Mouse (Mus musculus) C2C12 (cell line): ENCODE data around the gene Pou5f2. TPM values are rescaled to one million over a fixed set of nuclear protein-coding genes. Genes with fewer than 3 reads are reported as not detected.

Experiments used
- H3K27me3 ChIP-seq: one replicate; pipeline ENCODE4 v1.6.1; 2011; ENCODE audit not compliant: control insufficient read depth, insufficient read depth, insufficient read length
- H3K36me3 ChIP-seq: one replicate; pipeline ENCODE4 v1.6.1; 2011; ENCODE audit not compliant: control insufficient read depth, insufficient read depth
- H3K4me3 ChIP-seq: one replicate; pipeline ENCODE4 v1.5.1; 2011; ENCODE audit warnings: mild to moderate bottlenecking, control low read depth; ENCODE audit not compliant: poor library complexity, insufficient read depth, severe bottlenecking
- H3K79me2 ChIP-seq: one replicate; pipeline ENCODE4 v1.6.1; 2011; ENCODE audit not compliant: control insufficient read depth, insufficient read depth
- H3K79me3 ChIP-seq: one replicate; pipeline ENCODE4 v1.6.1; 2011; ENCODE audit warnings: low read depth, control low read depth
- H3ac ChIP-seq: one replicate; pipeline ENCODE3; 2011; ENCODE audit warnings: low read depth; ENCODE audit not compliant: control insufficient read depth, insufficient read length
- CEBPB ChIP-seq: IDR thresholded peaks from one replicate; pipeline ENCODE4 v1.6.1; 2011; ENCODE audit warnings: low read depth, mild to moderate bottlenecking, control low read depth, moderate library complexity
- CTCF ChIP-seq: IDR thresholded peaks from one replicate; pipeline ENCODE4 v1.5.1; 2011; ENCODE audit not compliant: control insufficient read depth, insufficient read depth, insufficient read length
- FOSL1 ChIP-seq: IDR thresholded peaks from one replicate; pipeline ENCODE4 v1.8.0; 2011; ENCODE audit warnings: mild to moderate bottlenecking, low read length; ENCODE audit not compliant: poor library complexity, insufficient read depth, severe bottlenecking
- MAX ChIP-seq: IDR thresholded peaks from one replicate; pipeline ENCODE4 v1.6.1; 2011; ENCODE audit warnings: mild to moderate bottlenecking, control low read depth
- MYOD1 ChIP-seq: IDR thresholded peaks from one replicate; pipeline ENCODE4 v1.6.1; 2011; ENCODE audit warnings: low read depth; ENCODE audit not compliant: control insufficient read depth, insufficient read length
- MYOG ChIP-seq: IDR thresholded peaks from one replicate; pipeline ENCODE4 v1.6.1; 2011; ENCODE audit not compliant: control insufficient read depth, insufficient read length; ENCODE audit errors: extremely low read depth
- USF1 ChIP-seq: IDR thresholded peaks from one replicate; pipeline ENCODE4 v1.6.1; 2011; ENCODE audit warnings: low read depth, mild to moderate bottlenecking, control low read depth, moderate library complexity
- polyA plus RNA-seq: library from polyadenylated mRNA; unstranded; fragments of >200 nt; fragmentation: generic; extraction: Trizol; gene quantifications from one replicate; pipeline ENCODE4 v1.2.1, GENCODE M21; 2012; ENCODE audit warnings: missing spikeins

Pou5f2 gene
- polyA plus RNA-seq, 1 experiment, result 0.08 TPM

DNA sequence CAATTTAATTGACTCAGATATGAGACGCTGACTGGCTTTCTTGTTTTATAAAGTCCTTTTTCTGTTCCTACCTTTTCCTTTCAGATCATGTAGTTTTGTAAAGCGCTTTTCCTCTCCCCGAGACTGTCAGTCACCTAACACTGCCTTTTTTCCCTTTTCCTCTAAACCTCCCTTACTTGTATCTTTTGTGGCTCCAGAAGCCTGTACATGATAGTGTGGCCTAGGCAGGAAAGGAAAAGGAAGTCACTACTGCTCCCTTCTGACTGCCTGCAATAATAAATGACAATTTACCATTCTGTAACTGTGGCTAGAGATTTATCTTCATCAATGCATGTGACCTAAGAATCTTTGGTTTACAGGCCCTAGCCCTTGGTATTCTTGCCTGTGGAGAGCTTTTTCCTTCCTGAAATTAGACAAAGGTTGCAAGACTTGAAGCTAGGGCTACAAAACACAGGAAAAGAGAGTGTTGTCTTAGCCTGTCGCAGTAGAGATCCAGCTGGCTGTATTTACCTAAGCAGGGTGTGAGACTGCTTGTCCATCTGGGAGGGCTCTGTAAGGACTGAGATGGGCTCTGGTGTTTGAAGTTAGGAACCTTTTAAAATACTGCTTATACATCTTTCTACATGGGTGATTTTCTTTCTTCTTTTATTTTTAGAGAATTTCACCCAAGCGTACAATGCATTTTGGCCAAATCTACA lies 33.4 kb upstream of the Pou5f2 start:
- no peaks in the 10 kb centered on the region for H3K36me3 ChIP-seq
- H3K79me3 ChIP-seq, result no peaks in the 10 kb centered on the region
- no peak overlapping the region for H3ac ChIP-seq
- no peaks in the 10 kb centered on the region for H3K79me2 ChIP-seq
- H3K27me3 ChIP-seq, result no peaks in the 10 kb centered on the region
- no peak overlapping the region for H3K4me3 ChIP-seq
- TF ChIP-seq USF1, result no peak
- TF ChIP-seq MYOD1, result no peak
- no peak for TF ChIP-seq MYOG
- TF ChIP-seq CEBPB, result no peak
- no peak for TF ChIP-seq FOSL1
- TF ChIP-seq CTCF, result no peak
- TF ChIP-seq MAX, result no peak

DNA sequence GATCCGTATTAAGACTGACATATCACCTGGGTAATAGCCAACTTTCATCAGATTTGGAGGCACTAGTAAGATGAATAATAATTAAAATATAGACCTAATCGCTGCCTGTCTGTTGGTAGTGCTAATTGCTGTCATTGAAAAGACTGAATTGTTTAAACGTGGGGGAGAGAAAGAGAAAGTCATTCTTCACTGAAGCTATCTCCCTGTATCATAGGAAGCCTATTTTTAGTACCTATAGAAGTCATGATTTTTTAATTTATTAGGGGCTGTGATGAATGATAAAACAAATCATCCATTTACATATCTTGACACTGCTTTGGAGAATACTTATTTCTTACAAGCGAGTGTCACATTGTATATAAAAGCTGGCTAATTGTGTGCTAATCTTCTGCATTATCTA lies 20.1 kb upstream of the Pou5f2 start:
- no peak for TF ChIP-seq USF1
- no peak for TF ChIP-seq FOSL1
- no peak for TF ChIP-seq MAX
- no peak for TF ChIP-seq MYOD1
- no peak for TF ChIP-seq CEBPB
- no peak for TF ChIP-seq MYOG
- no peak for TF ChIP-seq CTCF
- Histone ChIP-seq H3K79me2 (no peaks in the 10 kb centered on the region), H3K36me3 (peaks cover 3% of the 10 kb centered on the region), H3K79me3 (no peaks in the 10 kb centered on the region), H3ac (no peak overlapping the region), H3K27me3 (no peaks in the 10 kb centered on the region), H3K4me3 (no peak overlapping the region)

DNA sequence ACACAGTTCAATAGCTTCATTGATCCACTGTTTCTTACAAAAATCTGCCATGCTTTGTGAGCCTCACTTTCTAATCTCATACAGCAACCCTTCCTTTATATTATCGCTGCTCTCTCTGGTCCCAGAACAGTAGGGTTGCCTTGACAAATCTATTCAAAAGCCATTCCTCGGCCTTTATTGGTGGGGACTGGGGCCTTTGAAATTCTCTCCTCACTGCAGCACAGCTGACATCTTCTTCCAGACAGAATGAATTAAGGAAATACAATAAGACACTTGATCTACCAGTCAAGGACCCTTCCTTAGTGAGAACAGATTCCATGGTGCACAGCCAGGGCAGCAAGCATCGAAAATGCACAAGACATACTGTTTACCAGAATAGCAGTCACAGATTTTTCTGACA lies 19.4 kb upstream of the Pou5f2 start:
- Histone ChIP-seq H3K4me3 (no peak overlapping the region), H3ac (no peak overlapping the region), H3K27me3 (no peaks in the 10 kb centered on the region), H3K36me3 (peaks cover 3% of the 10 kb centered on the region), H3K79me3 (no peaks in the 10 kb centered on the region), H3K79me2 (no peaks in the 10 kb centered on the region)
- no peak for TF ChIP-seq CTCF
- TF ChIP-seq MYOD1, result no peak
- no peak for TF ChIP-seq MYOG
- no peak for TF ChIP-seq CEBPB
- no peak for TF ChIP-seq FOSL1
- TF ChIP-seq USF1, result no peak
- no peak for TF ChIP-seq MAX

DNA sequence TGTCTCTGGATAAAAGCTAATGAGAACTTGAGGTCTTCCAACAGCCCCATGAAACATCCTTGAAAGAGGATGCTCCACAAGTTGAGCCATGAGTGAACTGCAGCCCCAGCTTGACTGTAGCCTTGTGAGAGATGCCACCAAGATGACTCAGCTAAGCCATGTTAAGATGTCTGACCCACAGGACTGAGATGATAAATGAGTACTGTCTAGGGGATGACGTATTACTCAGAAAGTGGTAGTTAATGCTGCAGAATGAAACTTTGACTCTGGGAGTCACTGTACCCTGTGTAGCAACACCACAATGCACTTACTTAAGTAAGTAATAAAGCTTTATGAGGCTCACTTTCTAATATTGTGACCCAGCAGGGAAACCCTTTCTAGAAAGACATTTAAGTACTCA lies 14.5 kb upstream of the Pou5f2 start:
- H3K79me3 ChIP-seq, result no peaks in the 10 kb centered on the region

DNA sequence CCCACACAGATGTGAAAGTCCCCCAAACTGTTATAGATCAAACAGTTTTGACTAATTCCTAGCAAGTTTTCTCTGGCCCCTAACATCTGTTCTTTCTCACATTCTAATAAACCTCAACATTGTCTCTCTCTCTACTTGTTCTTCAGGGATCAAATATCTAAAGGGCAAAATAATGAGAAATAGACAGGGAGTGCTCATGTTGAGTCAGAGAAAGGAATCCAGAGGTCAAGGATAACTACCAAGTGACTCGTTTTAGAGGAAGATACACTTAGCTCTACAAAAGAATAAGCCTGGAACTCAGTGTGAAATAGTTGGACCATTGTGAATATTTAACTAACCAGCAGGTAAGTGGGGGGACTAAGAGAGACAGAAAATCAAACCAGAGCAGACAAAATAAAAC lies 8.1 kb downstream of the Pou5f2 start:
- no peak overlapping the region for H3K4me3 ChIP-seq
- no peak overlapping the region for H3ac ChIP-seq
- H3K36me3 ChIP-seq, result no peaks in the 10 kb centered on the region
- H3K27me3 ChIP-seq, result no peaks in the 10 kb centered on the region
- H3K79me3 ChIP-seq, result no peaks in the 10 kb centered on the region
- H3K79me2 ChIP-seq, result no peaks in the 10 kb centered on the region
- TF ChIP-seq FOSL1 (peak; percentile 7), MYOG (no peak), MYOD1 (peak; percentile 6)

More for the DNA sequence above, 14.5 kb upstream of the Pou5f2 start:
- Histone ChIP-seq H3K36me3 (peaks cover 3% of the 10 kb centered on the region), H3K4me3 (no peak overlapping the region), H3ac (no peak overlapping the region), H3K27me3 (no peaks in the 10 kb centered on the region), H3K79me2 (no peaks in the 10 kb centered on the region)
- TF ChIP-seq MYOD1 (peak; percentile 7), CEBPB (no peak), USF1 (no peak), MAX (no peak), CTCF (no peak), MYOG (no peak), FOSL1 (peak; percentile 6)

DNA sequence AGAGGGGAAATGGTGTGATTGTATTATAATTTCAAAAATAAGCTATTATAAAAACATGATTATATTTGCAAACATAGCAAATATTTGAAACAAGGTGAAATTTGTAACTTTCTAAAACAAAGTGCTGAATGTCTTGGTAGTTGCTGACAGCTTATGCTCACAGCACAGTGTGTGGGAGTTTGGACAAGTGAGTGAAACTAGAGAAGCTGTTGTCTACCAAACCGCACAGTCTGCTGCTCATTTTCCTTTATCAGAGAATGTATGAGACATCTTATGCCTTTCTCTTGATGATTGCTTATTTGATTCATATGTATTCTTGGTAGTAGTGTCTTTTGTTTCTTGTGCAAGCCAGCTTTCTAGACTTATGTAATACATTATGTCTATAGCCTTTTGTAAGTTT lies 12.5 kb downstream of the Pou5f2 start:
- no peak overlapping the region for H3K4me3 ChIP-seq
- H3K27me3 ChIP-seq, result no peaks in the 10 kb centered on the region
- H3ac ChIP-seq, result no peak overlapping the region
- H3K79me3 ChIP-seq, result no peaks in the 10 kb centered on the region
- H3K36me3 ChIP-seq, result no peaks in the 10 kb centered on the region
- no peak for TF ChIP-seq CEBPB
- H3K79me2 ChIP-seq, result no peaks in the 10 kb centered on the region
